In the genomic region with DNA sequence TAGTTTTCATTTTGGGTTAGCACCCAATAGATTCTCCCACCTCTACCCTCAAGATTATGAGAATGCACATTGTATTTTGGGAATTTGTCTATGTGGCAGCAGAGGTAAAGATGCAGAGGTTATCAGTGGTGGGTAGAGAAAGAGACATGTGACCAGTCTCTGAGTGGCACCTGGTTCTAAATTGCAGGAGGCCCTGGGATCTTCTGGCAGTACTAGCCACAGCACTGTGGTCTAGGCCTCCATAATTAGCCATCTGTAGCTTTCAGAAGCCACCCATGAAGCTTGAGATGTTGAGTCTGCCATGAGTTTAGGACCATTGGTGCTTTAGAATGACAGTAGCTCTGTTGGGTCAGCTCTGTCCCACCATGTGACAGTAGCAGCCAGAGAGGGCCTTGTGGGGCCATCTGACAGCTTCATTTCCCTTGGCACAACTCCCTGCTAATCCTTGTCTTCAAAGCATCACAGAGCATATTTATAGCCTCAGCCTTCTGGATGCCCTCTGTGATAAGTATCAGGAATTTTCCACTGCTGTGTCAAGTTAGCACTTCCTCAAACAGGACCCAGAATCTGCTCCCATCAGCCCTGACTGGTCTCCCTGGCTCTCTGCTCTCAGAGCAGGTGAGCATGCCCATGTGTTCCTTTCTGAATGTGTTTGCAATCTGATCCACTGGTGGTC, we compare ENCODE assay signal across 13 mouse cellular contexts.
DNase-seq lines count a peak whose midpoint lies in the region; ATAC-seq lines count a peak whose summit lies in the region.
"Had no signal": no experiment of that assay in that cellular context is flagged by ENCODE, and none has a peak within 500 bp of the region (broad histone marks: within the 10 kb centered on the region; RNA-seq: fewer than 3 reads in every experiment).

No protein-coding gene starts in this region.

- H3K79me2 ChIP-seq in macrophage (ENCODE audit: inconsistent target), result peaks cover 73% of the 10 kb centered on the region

- ATAC-seq in activated CD4-positive, CD25-positive, alpha-beta regulatory T cell, adult 4 months, result no peak
- ATAC-seq: hindbrain, postnatal 0 days; Patski had no signal

- H3K27ac ChIP-seq in macrophage, result peak overlapping the region; percentile 95
- H3K27ac ChIP-seq: hindbrain, postnatal 0 days; liver, embryonic 14.5 days; midbrain, embryonic 12.5 days had no signal

- peak; percentile 68 for DNase-seq in adrenal gland, adult 2 months
- no peak for DNase-seq in adrenal gland, postnatal 4 days (ENCODE audit: low spot score in 2 of 2)
- DNase-seq in layer of hippocampus, adult 9-11 months, result peak; percentile 54
- DNase-seq in layer of hippocampus, postnatal 10 days (ENCODE audit: low spot score in 2 of 2), result no peak
- DNase-seq in cerebellum, adult 9-11 months, result peak; percentile 87
- DNase-seq in right cerebral cortex, postnatal 14 days, result no peak
- DNase-seq: thymus, postnatal 4 days had no signal

- H3K4me3 ChIP-seq in macrophage (ENCODE audit: inconsistent target), result no peak overlapping the region
- H3K4me3 ChIP-seq: midbrain, embryonic 12.5 days had no signal

- H3K36me3 ChIP-seq in macrophage (ENCODE audit: inconsistent target), result no peaks in the 10 kb centered on the region
- H3K36me3 ChIP-seq: midbrain, embryonic 12.5 days had no signal

Comparison
In these comparisons a context has a peak if more than half of its experiments do, and no peak if none do; other contexts are left out.
1. DNase-seq: peak in adrenal gland, adult 2 months (single experiment), layer of hippocampus, adult 9-11 months (single experiment) and cerebellum, adult 9-11 months (single experiment); none in adrenal gland, postnatal 4 days (0 of 2), layer of hippocampus, postnatal 10 days (0 of 2) and right cerebral cortex, postnatal 14 days (single experiment).